Mouse (Mus musculus) limb, embryonic 14.5 days (tissue): ENCODE measurements at regions not wholly inside any gene's neighbourhood (a gene's known extent, or its start where the extent isn't known, plus 50 kb on each side); places are given as distances from the start of the nearest gene placed in this dataset.

Experiments
- ATAC-seq: fragments of 200-750 bp; cut with Nextera tagmentation; 2 replicates; pipeline ENCODE4 v1.8.0; 2017; ENCODE audit warnings: low read depth, moderate number of reproducible peaks, moderate TSS enrichment; ENCODE audit not compliant: low FRiP score
- DNase-seq: peaks from one replicate; pipeline ENCODE4 v3.0.0-alpha.2; 2015; ENCODE audit warnings: low spot score
- H3K27ac ChIP-seq: fragments of 300-500 bp; sonication (generic); replicated peaks from 2 replicates; pipeline ENCODE4 v1.5.1; 2014; ENCODE audit warnings: low read depth, mild to moderate bottlenecking, low read length, moderate library complexity, mixed read lengths
- H3K27me3 ChIP-seq: fragments of 300-500 bp; sonication (generic); 2 replicates; pipeline ENCODE4 v1.6.1; 2014; ENCODE audit warnings: low read length, mixed read lengths; ENCODE audit not compliant: control insufficient read depth, insufficient read depth
- H3K36me3 ChIP-seq: fragments of 300-500 bp; sonication (generic); 2 replicates; pipeline ENCODE4 v1.6.1; 2014; ENCODE audit warnings: mild to moderate bottlenecking, low read length, moderate library complexity, mixed read lengths; ENCODE audit not compliant: control insufficient read depth, insufficient read depth
- H3K4me1 ChIP-seq: fragments of 300-500 bp; sonication (generic); 2 replicates; pipeline ENCODE4 v1.6.1; 2014; ENCODE audit warnings: antibody characterized with exemption, low read length, mixed read lengths; ENCODE audit not compliant: control insufficient read depth, insufficient read depth
- H3K4me2 ChIP-seq: fragments of 300-500 bp; sonication (generic); replicated peaks from 2 replicates; pipeline ENCODE4 v1.6.1; 2014; ENCODE audit warnings: low read depth, mild to moderate bottlenecking, low read length, moderate library complexity; ENCODE audit not compliant: severe bottlenecking
- H3K4me3 ChIP-seq: fragments of 300-500 bp; sonication (generic); replicated peaks from 2 replicates; pipeline ENCODE4 v1.5.1; 2014; ENCODE audit warnings: low read length
- H3K9ac ChIP-seq: fragments of 300-500 bp; sonication (generic); 2 replicates; pipeline ENCODE4 v1.6.1; 2014; ENCODE audit warnings: mild to moderate bottlenecking, low read depth, low read length, moderate library complexity; ENCODE audit not compliant: severe bottlenecking
- H3K9me3 ChIP-seq: fragments of 300-500 bp; sonication (generic); 2 replicates; pipeline ENCODE4 v1.6.1; 2016; ENCODE audit warnings: low read length; ENCODE audit not compliant: control insufficient read depth
- POLR2A ChIP-seq: fragments of 200-500 bp; IDR thresholded peaks from 2 replicates; pipeline ENCODE4 v1.8.0; 2012; ENCODE audit warnings: inconsistent platforms, mild to moderate bottlenecking, moderate library complexity, borderline replicate concordance; ENCODE audit not compliant: insufficient read depth, insufficient read length; ENCODE audit errors: extremely low read depth
- WGBS: fragments of 180-500 bp; shearing (Covaris S2); extraction: QIAGEN DNeasy Blood & Tissue Kit; methylation state at CpG from one replicate; pipeline ENCODE4 v1.1.7; 2014; 5-methylcytosine and 5-hydroxymethylcytosine counted together

GRCm38 (mm10) chr3:103438791-103439354 is 136.2 kb upstream of the Syt6 start:
- Histone ChIP-seq H3K4me1 (peaks cover 18% of the 10 kb centered on the region), H3K36me3 (no peaks in the 10 kb centered on the region), H3K9me3 (no peaks in the 10 kb centered on the region), H3K4me2 (no peak overlapping the region), H3K9ac (no peak overlapping the region), H3K27ac (no peak overlapping the region), H3K27me3 (no peaks in the 10 kb centered on the region), H3K4me3 (no peak overlapping the region)
- TF ChIP-seq POLR2A, result no peak
- ATAC-seq, result no peak
- 65% methylated on average over 12 of the region's 12 CpGs for WGBS
- peak; percentile 45 for DNase-seq

GRCm38 (mm10) chr3:103443247-103443646 is 131.8 kb upstream of the Syt6 start:
- H3K36me3 ChIP-seq, result no peaks in the 10 kb centered on the region

GRCm38 (mm10) chr3:103445852-103446251 is 129.2 kb upstream of the Syt6 start:
- no peak overlapping the region for H3K4me2 ChIP-seq
- 90% methylated on average over 8 of the region's 8 CpGs for WGBS

More at GRCm38 (mm10) chr3:103443247-103443646, 131.8 kb upstream of the Syt6 start:
- Histone ChIP-seq H3K27me3 (no peaks in the 10 kb centered on the region), H3K27ac (no peak overlapping the region), H3K9ac (no peak overlapping the region), H3K4me1 (peaks cover 18% of the 10 kb centered on the region), H3K4me3 (no peak overlapping the region), H3K4me2 (no peak overlapping the region), H3K9me3 (no peaks in the 10 kb centered on the region)
- peak; percentile 20 for DNase-seq
- TF ChIP-seq POLR2A, result no peak
- peak; percentile 30; the same call in 1 of the 2 replicates for ATAC-seq
- WGBS, result 10% methylated on average over 6 of the region's 6 CpGs

GRCm38 (mm10) chr3:103449851-103450250 is 125.2 kb upstream of the Syt6 start:
- Histone ChIP-seq H3K36me3 (no peaks in the 10 kb centered on the region), H3K9ac (no peak overlapping the region), H3K4me3 (no peak overlapping the region), H3K4me1 (no peaks in the 10 kb centered on the region), H3K4me2 (no peak overlapping the region), H3K27me3 (no peaks in the 10 kb centered on the region), H3K27ac (no peak overlapping the region), H3K9me3 (no peaks in the 10 kb centered on the region)
- TF ChIP-seq POLR2A, result no peak
- ATAC-seq (no peak), DNase-seq (no peak)
- 59% methylated on average over 7 of the region's 7 CpGs for WGBS

More at GRCm38 (mm10) chr3:103445852-103446251, 129.2 kb upstream of the Syt6 start:
- ATAC-seq, result no peak
- Histone ChIP-seq H3K27me3 (no peaks in the 10 kb centered on the region), H3K9me3 (no peaks in the 10 kb centered on the region), H3K4me3 (no peak overlapping the region), H3K4me1 (peaks cover 18% of the 10 kb centered on the region), H3K36me3 (no peaks in the 10 kb centered on the region), H3K9ac (no peak overlapping the region), H3K27ac (no peak overlapping the region)
- no peak for TF ChIP-seq POLR2A
- no peak for DNase-seq

DNA sequence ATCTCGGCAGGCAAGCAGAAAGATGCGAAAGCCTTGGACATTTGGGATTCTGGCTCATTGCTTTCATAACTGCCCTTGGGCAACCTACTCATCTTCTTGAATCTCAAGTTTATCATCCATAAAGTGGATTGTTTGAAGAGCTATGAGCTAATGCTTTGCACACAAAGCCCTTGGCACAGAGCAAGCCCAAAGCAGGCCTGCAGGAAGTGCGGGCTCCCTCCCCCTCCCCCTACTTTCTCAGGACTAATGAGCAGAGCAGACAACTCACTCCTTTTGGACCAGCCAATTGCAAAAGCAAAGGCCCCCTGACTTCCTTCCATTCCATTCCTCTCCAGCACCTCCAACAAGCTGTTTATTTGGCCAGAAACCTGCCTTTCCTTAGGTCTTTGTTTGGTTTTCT is 123.1 kb upstream of the Syt6 start:
- H3K9me3 ChIP-seq, result no peaks in the 10 kb centered on the region
- H3K4me2 ChIP-seq, result no peak overlapping the region
- TF ChIP-seq POLR2A, result no peak
- DNase-seq, result no peak
- no peaks in the 10 kb centered on the region for H3K36me3 ChIP-seq
- no peaks in the 10 kb centered on the region for H3K4me1 ChIP-seq
- no peak overlapping the region for H3K27ac ChIP-seq
- H3K27me3 ChIP-seq, result no peaks in the 10 kb centered on the region
- H3K9ac ChIP-seq, result no peak overlapping the region
- 90% methylated on average over 3 of the region's 3 CpGs for WGBS
- no peak overlapping the region for H3K4me3 ChIP-seq
- no peak for ATAC-seq
